Mouse (Mus musculus) C2C12 (cell line): ENCODE data around the gene BC004004. TPM values are rescaled to one million over a fixed set of nuclear protein-coding genes. Genes with fewer than 3 reads are reported as not detected.
A peak's percentile ranks its signal among the peaks of the same experiment; 100 is the strongest.

Experiments
- H3K27me3 ChIP-seq: one replicate; pipeline ENCODE4 v1.6.1; 2011; ENCODE audit not compliant: control insufficient read depth, insufficient read depth, insufficient read length
- H3K36me3 ChIP-seq: one replicate; pipeline ENCODE4 v1.6.1; 2011; ENCODE audit not compliant: control insufficient read depth, insufficient read depth
- H3K4me3 ChIP-seq: one replicate; pipeline ENCODE4 v1.5.1; 2011; ENCODE audit warnings: mild to moderate bottlenecking, control low read depth; ENCODE audit not compliant: poor library complexity, insufficient read depth, severe bottlenecking
- H3K79me2 ChIP-seq: one replicate; pipeline ENCODE4 v1.6.1; 2011; ENCODE audit not compliant: control insufficient read depth, insufficient read depth
- H3K79me3 ChIP-seq: one replicate; pipeline ENCODE4 v1.6.1; 2011; ENCODE audit warnings: low read depth, control low read depth
- H3ac ChIP-seq: one replicate; pipeline ENCODE3; 2011; ENCODE audit warnings: low read depth; ENCODE audit not compliant: control insufficient read depth, insufficient read length
- CEBPB ChIP-seq: IDR thresholded peaks from one replicate; pipeline ENCODE4 v1.6.1; 2011; ENCODE audit warnings: low read depth, mild to moderate bottlenecking, control low read depth, moderate library complexity
- CTCF ChIP-seq: IDR thresholded peaks from one replicate; pipeline ENCODE4 v1.5.1; 2011; ENCODE audit not compliant: control insufficient read depth, insufficient read depth, insufficient read length
- FOSL1 ChIP-seq: IDR thresholded peaks from one replicate; pipeline ENCODE4 v1.8.0; 2011; ENCODE audit warnings: mild to moderate bottlenecking, low read length; ENCODE audit not compliant: poor library complexity, insufficient read depth, severe bottlenecking
- MAX ChIP-seq: IDR thresholded peaks from one replicate; pipeline ENCODE4 v1.6.1; 2011; ENCODE audit warnings: mild to moderate bottlenecking, control low read depth
- MYOD1 ChIP-seq: IDR thresholded peaks from one replicate; pipeline ENCODE4 v1.6.1; 2011; ENCODE audit warnings: low read depth; ENCODE audit not compliant: control insufficient read depth, insufficient read length
- MYOG ChIP-seq: IDR thresholded peaks from one replicate; pipeline ENCODE4 v1.6.1; 2011; ENCODE audit not compliant: control insufficient read depth, insufficient read length; ENCODE audit errors: extremely low read depth
- USF1 ChIP-seq: IDR thresholded peaks from one replicate; pipeline ENCODE4 v1.6.1; 2011; ENCODE audit warnings: low read depth, mild to moderate bottlenecking, control low read depth, moderate library complexity
- long read RNA-seq, 2 experiments: library from polyadenylated mRNA; unstranded; transcript quantifications; one replicate each; pipeline ENCODE4 v2.0.0; 2019 to 2020
- polyA plus RNA-seq: library from polyadenylated mRNA; unstranded; fragments of >200 nt; fragmentation: generic; extraction: Trizol; gene quantifications from one replicate; pipeline ENCODE4 v1.2.1, GENCODE M21; 2012; ENCODE audit warnings: missing spikeins

The BC004004 gene
- polyA plus RNA-seq = 59.4 TPM
- long read RNA-seq, experiment 1, full-length matches to known transcripts = 135 of 169 reads
- long read RNA-seq, experiment 1, partial matches to known transcripts = 22 of 169 reads
- long read RNA-seq, experiment 1, other reads (novel, unspliced or antisense) = 12 of 169 reads
- long read RNA-seq, experiment 2, full-length matches to known transcripts = 135 of 151 reads
- long read RNA-seq, experiment 2, partial matches to known transcripts = 4 of 151 reads
- long read RNA-seq, experiment 2, other reads (novel, unspliced or antisense) = 12 of 151 reads

GRCm38 (mm10) chr17:29268682-29269348 lies at the start of gene BC004004:
BC004004 (plus strand) TSS chr17:29268788.
- peak within 1 kb of the TSS; percentile 71 for H3K4me3 ChIP-seq
- TF ChIP-seq MAX (peak; percentile 77), MYOD1 (no peak), CEBPB (no peak), MYOG (no peak), USF1 (no peak), CTCF (peak; percentile 38), FOSL1 (no peak)
- H3K36me3 ChIP-seq = no peaks in the 10 kb centered on the region
- H3ac ChIP-seq = peak within 1 kb of the TSS; percentile 97
- H3K79me2 ChIP-seq = peaks cover 42% of the 10 kb centered on the region
- H3K79me3 ChIP-seq = peaks cover 4% of the 10 kb centered on the region
- no peaks in the 10 kb centered on the region for H3K27me3 ChIP-seq

DNA sequence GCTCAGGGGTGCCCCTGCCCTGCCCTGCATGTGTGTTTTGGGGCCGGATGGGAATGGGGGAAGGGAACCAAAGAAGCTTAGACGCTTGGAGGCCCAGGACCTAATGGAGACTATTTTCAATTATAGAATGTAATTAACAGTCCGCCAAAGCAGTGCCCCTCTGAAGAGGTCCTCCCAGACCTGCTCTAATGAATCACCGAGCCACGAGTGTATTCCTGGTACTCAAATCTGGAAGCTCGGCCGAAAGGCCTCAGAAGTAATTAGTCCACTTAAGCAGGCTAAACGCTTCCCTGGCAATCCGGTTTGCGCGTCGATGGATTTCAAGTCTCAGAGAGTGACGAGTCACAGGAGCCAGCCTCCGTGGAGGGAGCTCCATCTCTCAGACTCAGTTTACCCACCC lies 48.0 kb upstream of the BC004004 start:
- H3K36me3 ChIP-seq = no peaks in the 10 kb centered on the region
- H3K4me3 ChIP-seq = no peak overlapping the region
- no peak for TF ChIP-seq CEBPB
- no peak for TF ChIP-seq MYOD1
- no peak for TF ChIP-seq MAX
- TF ChIP-seq USF1 = no peak
- no peak overlapping the region for H3ac ChIP-seq
- no peaks in the 10 kb centered on the region for H3K79me2 ChIP-seq
- H3K27me3 ChIP-seq = peaks cover 48% of the 10 kb centered on the region
- no peaks in the 10 kb centered on the region for H3K79me3 ChIP-seq

- no peaks in the 10 kb centered on the region for H3K79me2 ChIP-seq
- no peak overlapping the region for H3K4me3 ChIP-seq
- no peaks in the 10 kb centered on the region for H3K79me3 ChIP-seq
- TF ChIP-seq CEBPB (no peak), MYOD1 (no peak), FOSL1 (no peak), MAX (no peak), CTCF (no peak), USF1 (no peak), MYOG (no peak)
- H3ac ChIP-seq = no peak overlapping the region
- no peaks in the 10 kb centered on the region for H3K36me3 ChIP-seq
- H3K27me3 ChIP-seq = peaks cover 43% of the 10 kb centered on the region
Observed at GRCm38 (mm10) chr17:29231109-29231508, 37.5 kb upstream of the BC004004 start.

DNA sequence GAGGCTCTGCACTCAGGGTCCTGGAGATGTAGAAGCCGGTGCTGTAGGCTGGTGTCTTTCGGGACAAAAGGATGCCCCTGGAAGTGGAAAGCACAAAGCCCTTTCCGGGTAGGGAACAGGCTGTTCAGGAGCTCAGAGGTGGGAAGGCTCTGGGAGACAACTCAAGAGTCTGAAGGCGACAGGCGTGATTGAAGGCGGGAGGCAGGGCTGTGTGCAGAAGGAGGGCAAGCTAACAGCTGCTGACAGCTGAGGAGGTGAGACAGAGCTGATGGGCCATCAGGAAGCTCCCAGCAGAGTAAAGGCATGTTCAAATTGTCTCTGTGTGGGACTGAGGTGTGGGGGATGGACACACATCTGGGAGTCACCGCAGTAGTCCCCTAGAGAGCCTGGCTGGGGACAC lies 32.5 kb upstream of the BC004004 start:
- TF ChIP-seq CTCF (no peak), FOSL1 (no peak), MYOD1 (no peak), USF1 (no peak), MAX (no peak), MYOG (no peak), CEBPB (no peak)
- no peak overlapping the region for H3K4me3 ChIP-seq
- H3K27me3 ChIP-seq = peaks cover 77% of the 10 kb centered on the region
- no peaks in the 10 kb centered on the region for H3K36me3 ChIP-seq
- H3K79me3 ChIP-seq = no peaks in the 10 kb centered on the region
- H3ac ChIP-seq = no peak overlapping the region
- no peaks in the 10 kb centered on the region for H3K79me2 ChIP-seq

- Histone ChIP-seq H3K36me3 (no peaks in the 10 kb centered on the region), H3K4me3 (no peak overlapping the region), H3K27me3 (peaks cover 66% of the 10 kb centered on the region), H3K79me3 (no peaks in the 10 kb centered on the region), H3ac (no peak overlapping the region), H3K79me2 (no peaks in the 10 kb centered on the region)
- no peak for TF ChIP-seq MYOD1
- TF ChIP-seq FOSL1 = no peak
- TF ChIP-seq CEBPB = no peak
- TF ChIP-seq MAX = no peak
- no peak for TF ChIP-seq CTCF
- TF ChIP-seq USF1 = no peak
Observed at GRCm38 (mm10) chr17:29237267-29237771, 31.3 kb upstream of the BC004004 start.
